Mouse (Mus musculus) stomach, embryonic 14.5 days (tissue): ENCODE results near the gene Gm38431. TPM values are rescaled to one million over a fixed set of nuclear protein-coding genes. Genes with fewer than 3 reads are reported as not detected.
A peak's percentile ranks its signal among the peaks of the same experiment; 100 is the strongest.
"Not testable (repeated sequence)": the region's sequence is repeated elsewhere in the genome, so short reads cannot be mapped to it uniquely, and the experiment has no call there.

ENCODE experiments used
- ATAC-seq: fragments of 200-750 bp; cut with Nextera tagmentation; 2 replicates; pipeline ENCODE4 v1.8.0; 2017; ENCODE audit warnings: low read depth, moderate TSS enrichment; ENCODE audit not compliant: insufficient number of reproducible peaks, insufficient read depth, low FRiP score
- H3K27ac ChIP-seq: fragments of 300-500 bp; sonication (generic); 2 replicates; pipeline ENCODE4 v1.5.1; 2014; ENCODE audit warnings: mild to moderate bottlenecking, low read length, moderate library complexity, mixed read lengths
- H3K27me3 ChIP-seq: fragments of 300-500 bp; sonication (generic); 2 replicates; pipeline ENCODE4 v1.6.1; 2014; ENCODE audit warnings: low read length, control low read depth, mixed read lengths; ENCODE audit not compliant: control insufficient read depth, insufficient read depth
- H3K36me3 ChIP-seq: fragments of 300-500 bp; sonication (generic); 2 replicates; pipeline ENCODE4 v1.6.1; 2014; ENCODE audit warnings: mild to moderate bottlenecking, control low read depth, low read length, moderate library complexity, mixed read lengths; ENCODE audit not compliant: control insufficient read depth, insufficient read depth
- H3K4me1 ChIP-seq: fragments of 300-500 bp; sonication (generic); 2 replicates; pipeline ENCODE4 v1.6.1; 2014; ENCODE audit warnings: low read length, control low read depth, mixed read lengths; ENCODE audit not compliant: control insufficient read depth, insufficient read depth
- H3K4me2 ChIP-seq: fragments of 300-500 bp; sonication (generic); replicated peaks from 2 replicates; pipeline ENCODE4 v1.6.1; 2014; ENCODE audit warnings: low read depth, low read length, control low read depth
- H3K4me3 ChIP-seq: fragments of 300-500 bp; sonication (generic); 2 replicates; pipeline ENCODE4 v1.5.1; 2014; ENCODE audit warnings: low read depth, low read length, control low read depth
- H3K9ac ChIP-seq: fragments of 300-500 bp; sonication (generic); replicated peaks from 2 replicates; pipeline ENCODE4 v1.6.1; 2014; ENCODE audit warnings: low read depth, mild to moderate bottlenecking, control low read depth, low read length, moderate library complexity, mixed read lengths
- H3K9me3 ChIP-seq: fragments of 300-500 bp; sonication (generic); 2 replicates; pipeline ENCODE4 v1.6.1; 2016; ENCODE audit warnings: low read depth, low read length, control low read depth; ENCODE audit not compliant: control insufficient read depth
- WGBS: fragments of 180-500 bp; shearing (Covaris S2); extraction: QIAGEN DNeasy Blood & Tissue Kit; methylation state at CpG from one replicate; pipeline ENCODE4 v1.1.7; 2014; 5-methylcytosine and 5-hydroxymethylcytosine counted together
- polyA plus RNA-seq: library from polyadenylated mRNA; unstranded; fragments of >200 nt; fragmentation: Nextera tagmentation; extraction: Ambion mirVana; gene quantifications from 2 replicates; pipeline ENCODE4 v1.2.1, GENCODE M21; 2014

Gene Gm38431
- polyA plus RNA-seq, 1 experiment from 2014 or later: 2.3 TPM

GRCm38 (mm10) chr9:21073044-21073840 is 18.6 kb downstream of the Gm38431 start, which contains the start of the genes Gm49373 and Fdx1l:
TSS of gene Gm49373 (minus strand) at chr9:21073096.
TSS of gene Fdx1l (minus strand) at chr9:21073614.
- Histone ChIP-seq H3K27ac (peak within 1 kb of the TSS; percentile 5; the same call in 1 of the 2 replicates), H3K4me3 (peak within 1 kb of the TSS; percentile 49), H3K4me2 (peak within 1 kb of the TSS; percentile 67), H3K9me3 (no peaks in the 10 kb centered on the region), H3K4me1 (peaks cover 7% of the 10 kb centered on the region; the same call in 1 of the 2 replicates), H3K9ac (peak within 1 kb of the TSS; percentile 70), H3K27me3 (no peaks in the 10 kb centered on the region), H3K36me3 (peaks cover 35% of the 10 kb centered on the region)
- peak; percentile 92 for ATAC-seq
- 3% methylated on average over 58 of the region's 58 CpGs for WGBS

GRCm38 (mm10) chr9:21072641-21073040 is 19.2 kb downstream of the Gm38431 start:
- H3K4me3 ChIP-seq: peak overlapping the region; percentile 49
- WGBS: 12% methylated on average over 4 of the region's 4 CpGs
- H3K9ac ChIP-seq: peak overlapping the region; percentile 70
- H3K9me3 ChIP-seq: no peaks in the 10 kb centered on the region
- no peaks in the 10 kb centered on the region for H3K27me3 ChIP-seq
- no peak overlapping the region; the same call in 1 of the 2 replicates for H3K27ac ChIP-seq
- peaks cover 34% of the 10 kb centered on the region for H3K36me3 ChIP-seq
- peak overlapping the region; percentile 67 for H3K4me2 ChIP-seq
- peak; percentile 26; the same call in 1 of the 2 replicates for ATAC-seq
- peaks cover 7% of the 10 kb centered on the region; the same call in 1 of the 2 replicates for H3K4me1 ChIP-seq

- Histone ChIP-seq H3K4me2 (no peak within 1 kb of the TSS), H3K9me3 (no peaks in the 10 kb centered on the region), H3K9ac (no peak within 1 kb of the TSS), H3K4me1 (peaks cover under 1% of the 10 kb centered on the region; the same call in 1 of the 2 replicates), H3K4me3 (no peak within 1 kb of the TSS), H3K27me3 (no peaks in the 10 kb centered on the region), H3K36me3 (peaks cover 24% of the 10 kb centered on the region), H3K27ac (no peak within 1 kb of the TSS)
- no peak for ATAC-seq
- 85% methylated on average over 27 of the region's 27 CpGs for WGBS
These were observed 24.7 kb downstream of the Gm38431 start, which contains the start of gene Zglp1 for GRCm38 (mm10) chr9:21067006-21067684. TSS of gene Zglp1 (minus strand) at chr9:21067093.

- WGBS: 83% methylated on average over 2 of the region's 2 CpGs
- peaks cover 17% of the 10 kb centered on the region for H3K36me3 ChIP-seq
These were observed 28.9 kb downstream of the Gm38431 start for GRCm38 (mm10) chr9:21062928-21063327.

GRCm38 (mm10) chr9:21051578-21051977 is 40.2 kb downstream of the Gm38431 start:
- no peak for ATAC-seq
- Histone ChIP-seq H3K27ac (no peak overlapping the region), H3K9ac (no peak overlapping the region), H3K4me1 (no peaks in the 10 kb centered on the region), H3K9me3 (no peaks in the 10 kb centered on the region), H3K27me3 (no peaks in the 10 kb centered on the region), H3K36me3 (no peaks in the 10 kb centered on the region), H3K4me2 (no peak overlapping the region), H3K4me3 (no peak overlapping the region)
- 51% methylated on average over 10 of the region's 10 CpGs for WGBS

More at GRCm38 (mm10) chr9:21062928-21063327, 28.9 kb downstream of the Gm38431 start:
- Histone ChIP-seq H3K9me3 (no peaks in the 10 kb centered on the region), H3K9ac (no peak overlapping the region), H3K27me3 (no peaks in the 10 kb centered on the region), H3K4me3 (no peak overlapping the region), H3K4me2 (no peak overlapping the region), H3K4me1 (no peaks in the 10 kb centered on the region), H3K27ac (no peak overlapping the region)
- no peak for ATAC-seq

- Histone ChIP-seq H3K36me3 (no peaks in the 10 kb centered on the region), H3K4me1 (peaks cover 3% of the 10 kb centered on the region; the same call in 1 of the 2 replicates), H3K27me3 (no peaks in the 10 kb centered on the region), H3K9me3 (no peaks in the 10 kb centered on the region), H3K9ac (no peak overlapping the region), H3K4me3 (no peak overlapping the region), H3K27ac (no peak overlapping the region), H3K4me2 (no peak overlapping the region)
- no peak for ATAC-seq
- 80% methylated on average over 3 of the region's 3 CpGs for WGBS
These were observed 46.6 kb downstream of the Gm38431 start for GRCm38 (mm10) chr9:21045235-21045634.

GRCm38 (mm10) chr9:21044785-21045184 is 47.0 kb downstream of the Gm38431 start:
- H3K36me3 ChIP-seq: not testable (repeated sequence)

GRCm38 (mm10) chr9:21043563-21043962 is 48.2 kb downstream of the Gm38431 start:
- H3K27me3 ChIP-seq: peaks cover 1% of the 10 kb centered on the region; the same call in 1 of the 2 replicates
- WGBS: 78% methylated on average over 4 of the region's 4 CpGs
- H3K4me1 ChIP-seq: peaks cover 3% of the 10 kb centered on the region; the same call in 1 of the 2 replicates
- H3K9me3 ChIP-seq: no peaks in the 10 kb centered on the region
- ATAC-seq: no peak
- no peak overlapping the region for H3K4me2 ChIP-seq
- no peaks in the 10 kb centered on the region for H3K36me3 ChIP-seq
- no peak overlapping the region for H3K4me3 ChIP-seq
- no peak overlapping the region for H3K27ac ChIP-seq
- no peak overlapping the region for H3K9ac ChIP-seq

More at GRCm38 (mm10) chr9:21044785-21045184, 47.0 kb downstream of the Gm38431 start:
- 53% methylated on average over 1 of the region's 1 CpGs for WGBS
- not testable (repeated sequence) for H3K9ac ChIP-seq, H3K27me3 ChIP-seq, H3K27ac ChIP-seq, H3K4me1 ChIP-seq, ATAC-seq, H3K9me3 ChIP-seq, H3K4me3 ChIP-seq, H3K4me2 ChIP-seq
